Mouse (Mus musculus): Measurements from ENCODE around the gene Ndufa9. TPM values are rescaled to one million over a fixed set of nuclear protein-coding genes. Genes with fewer than 3 reads are reported as not detected.

Gene Ndufa9
- 46.5 to 57.6 TPM (median 50.9 TPM) in 4 replicates for total RNA-seq (2023)

DNA sequence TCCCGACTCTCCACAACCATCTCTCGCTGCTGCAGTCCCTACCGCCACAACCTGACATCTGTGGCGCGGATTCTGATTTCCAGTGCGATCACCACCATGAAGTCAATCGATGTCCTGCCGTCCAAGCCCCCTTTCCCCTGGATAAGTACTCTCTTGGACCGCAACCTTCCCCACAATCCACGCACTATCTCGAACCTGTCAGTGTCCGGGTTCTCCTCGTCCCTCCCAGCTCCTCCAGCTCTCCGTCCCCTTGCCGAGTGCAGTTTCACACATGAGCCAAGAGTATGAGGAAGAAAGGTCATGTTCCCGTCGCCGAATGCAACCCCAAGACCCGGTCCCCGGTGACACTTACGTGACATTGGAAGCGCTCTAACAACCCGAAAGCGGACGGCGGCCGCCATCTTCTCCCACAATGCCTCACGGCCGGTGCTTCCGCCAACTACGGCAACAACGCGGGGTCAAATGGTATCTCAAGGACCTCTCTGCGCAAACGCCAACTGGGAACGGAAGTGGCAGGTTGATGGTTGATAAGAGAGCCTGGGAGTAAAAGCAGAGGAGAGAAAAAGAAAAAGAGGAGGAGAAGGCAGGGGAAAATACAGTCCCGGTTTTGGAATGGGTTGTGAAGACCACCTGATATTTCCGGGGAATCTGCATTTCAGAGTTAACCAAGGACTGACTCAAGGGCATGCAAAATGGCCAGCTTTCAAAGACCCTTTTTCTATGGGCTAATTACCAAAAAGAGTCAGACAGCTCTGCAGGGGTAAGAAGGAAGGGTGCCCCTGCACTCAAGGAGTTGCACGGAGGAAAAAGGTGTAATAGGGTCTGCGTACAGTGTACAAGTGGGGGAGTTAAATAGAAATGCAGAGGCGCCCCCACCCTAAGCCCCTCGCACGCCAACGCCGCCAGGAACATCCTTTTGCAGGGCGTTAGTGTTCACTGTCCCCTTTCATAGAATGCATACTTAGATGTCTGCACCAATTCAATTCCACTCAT lies at the start of gene Ndufa9:
Gene Ndufa9, minus strand, starts transcription at position 425 of the 993 bp plus-strand sequence.

DNA sequence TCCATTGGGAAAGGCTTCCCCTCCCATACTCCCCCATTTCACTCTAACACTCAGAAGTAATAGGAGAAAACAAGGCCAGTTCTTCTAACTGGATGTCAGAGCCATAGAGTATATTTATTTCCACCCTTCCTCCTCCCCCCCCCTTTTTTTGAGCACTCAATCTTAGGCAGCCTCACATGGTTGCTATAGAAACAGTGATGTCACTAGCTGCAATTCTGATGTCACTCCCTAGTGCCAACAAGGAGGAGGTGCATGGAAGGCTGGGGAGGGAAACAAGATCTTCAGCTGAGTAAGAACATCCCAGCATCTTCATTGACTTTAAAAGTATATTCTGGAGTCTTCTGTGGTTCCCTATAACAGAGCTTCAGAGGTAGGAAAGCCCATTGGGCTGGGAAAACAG lies 3.9 kb upstream of the Ndufa9 start, which contains the start of gene Akap3:
Gene Akap3, plus strand, starts transcription at position 218 of the 400 bp plus-strand sequence.

Other genes starting within 250 kb of the Ndufa9 start
- gene Kcna1, start 202.8 kb downstream of the Ndufa9 start, total RNA-seq (2023) = not detected in 4 replicates
- not detected in 4 replicates for gene Kcna6, start 108.5 kb downstream of the Ndufa9 start, total RNA-seq (2023)
- gene Akap3, start 4.0 kb upstream of the Ndufa9 start, total RNA-seq (2023) = not detected in 4 replicates
- gene Dyrk4, start 72.7 kb upstream of the Ndufa9 start, total RNA-seq (2023) = 0.58 to 1.4 TPM (median 1.1 TPM) in 4 replicates
- gene Rad51ap1, start 90.5 kb upstream of the Ndufa9 start, total RNA-seq (2023) = 1.8 to 4.1 TPM (median 3.0 TPM) in 4 replicates
- 37.3 to 43.4 TPM (median 38.8 TPM) in 4 replicates for gene D6Wsu163e, start 90.8 kb upstream of the Ndufa9 start, total RNA-seq (2023)
- gene Fgf6, start 166.4 kb upstream of the Ndufa9 start, total RNA-seq (2023) = not detected in 4 replicates
- not detected in 4 replicates for gene Fgf23, start 223.8 kb upstream of the Ndufa9 start, total RNA-seq (2023)

All from B cell, adult 62 days (primary cell).